Mouse (Mus musculus) embryonic fibroblast, embryonic 13.5 days (primary cell): ENCODE data around the gene Gm8094. TPM values are rescaled to one million over a fixed set of nuclear protein-coding genes. Genes with fewer than 3 reads are reported as not detected.
"Not testable (repeated sequence)": the region's sequence is repeated elsewhere in the genome, so short reads cannot be mapped to it uniquely, and the experiment has no call there.

Source experiments
- H3K27ac ChIP-seq: 2 replicates; pipeline ENCODE4 v1.5.1; 2012; ENCODE audit warnings: low read length, control low read depth, inconsistent platforms; ENCODE audit not compliant: insufficient read depth
- H3K4me1 ChIP-seq: 2 replicates; pipeline ENCODE4 v1.6.1; 2011; ENCODE audit warnings: low read length; ENCODE audit not compliant: control insufficient read depth, insufficient read depth
- H3K4me3 ChIP-seq: 2 replicates; pipeline ENCODE4 v1.5.1; 2011; ENCODE audit warnings: mild to moderate bottlenecking, control low read depth, low read length; ENCODE audit not compliant: insufficient read depth
- polyA plus RNA-seq: library from polyadenylated mRNA; stranded (reverse); fragments of >200 nt; gene quantifications from 2 replicates; pipeline ENCODE4 v1.2.4, GENCODE M21; 2011; ENCODE audit warnings: low read depth; ENCODE audit not compliant: missing spikeins, insufficient read length

Gene Gm8094
- not detected in 2 replicates for polyA plus RNA-seq

DNA sequence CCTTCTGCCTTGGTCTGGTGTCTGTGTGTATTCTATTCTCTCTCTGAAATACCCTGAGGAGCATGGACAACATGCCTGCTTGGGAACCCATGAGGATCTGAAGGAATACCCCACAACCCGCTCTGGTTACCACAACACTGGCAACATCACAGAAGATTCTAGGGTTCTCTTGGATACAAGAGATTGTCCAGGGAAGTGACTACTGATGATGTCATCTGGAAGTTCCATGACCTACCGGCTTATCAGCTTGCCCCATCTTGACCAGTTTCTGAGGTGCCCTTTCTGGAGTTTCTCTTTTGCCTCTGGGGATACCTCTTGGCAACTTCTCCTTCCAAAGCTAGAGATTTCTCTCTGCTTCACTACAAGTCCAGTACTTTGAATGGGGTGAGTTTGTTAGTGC is at the start of gene Gm8094:
Gene Gm8094 (minus strand): TSS at position 101 of the 400 bp plus-strand sequence.
- not testable (repeated sequence) for H3K4me3 ChIP-seq, H3K4me1 ChIP-seq, H3K27ac ChIP-seq

DNA sequence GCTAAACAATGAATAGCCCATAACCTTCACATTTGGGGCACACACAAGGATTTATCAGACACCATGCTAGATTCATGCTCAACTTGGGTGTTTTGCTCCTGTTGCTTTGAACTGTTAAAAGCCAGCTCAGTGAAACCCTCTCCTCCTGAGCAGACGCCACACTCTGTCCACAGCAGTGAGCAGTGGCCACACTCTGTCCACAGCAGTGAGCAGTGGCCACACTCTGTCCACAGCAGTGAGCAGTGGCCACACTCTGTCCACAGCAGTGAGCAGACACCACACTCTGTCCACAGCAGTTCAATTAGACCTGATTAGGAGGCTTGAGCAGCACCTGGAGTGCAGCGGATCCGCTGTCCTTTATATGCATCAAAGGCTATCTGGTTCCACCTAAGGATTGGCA is 43.2 kb upstream of the Gm8094 start:
- H3K27ac ChIP-seq, H3K4me3 ChIP-seq, H3K4me1 ChIP-seq: not testable (repeated sequence)

DNA sequence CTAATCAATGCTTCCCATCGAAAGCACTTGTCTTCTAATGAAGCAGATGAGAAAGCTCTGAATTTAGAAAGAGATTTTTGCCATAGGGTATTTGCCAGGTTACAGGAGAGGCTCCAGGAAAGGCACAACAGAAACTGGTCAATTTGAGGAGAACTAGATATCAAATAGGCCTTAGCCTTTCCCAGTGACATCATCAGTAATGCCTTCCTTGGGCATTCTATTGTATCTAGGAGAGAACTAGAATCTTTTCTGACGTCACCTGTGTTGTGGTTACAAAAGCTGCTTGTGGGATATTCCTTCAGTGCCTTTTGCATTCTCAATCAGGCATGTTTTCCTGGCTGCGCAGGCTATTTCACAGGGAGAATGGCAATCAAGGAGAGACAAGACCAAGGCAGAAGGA is 23.9 kb upstream of the Gm8094 start, which contains the start of gene Gm8104:
Gene Gm8104 (plus strand): TSS at position 301 of the 400 bp plus-strand sequence.
- not testable (repeated sequence) for H3K4me1 ChIP-seq, H3K4me3 ChIP-seq, H3K27ac ChIP-seq

DNA sequence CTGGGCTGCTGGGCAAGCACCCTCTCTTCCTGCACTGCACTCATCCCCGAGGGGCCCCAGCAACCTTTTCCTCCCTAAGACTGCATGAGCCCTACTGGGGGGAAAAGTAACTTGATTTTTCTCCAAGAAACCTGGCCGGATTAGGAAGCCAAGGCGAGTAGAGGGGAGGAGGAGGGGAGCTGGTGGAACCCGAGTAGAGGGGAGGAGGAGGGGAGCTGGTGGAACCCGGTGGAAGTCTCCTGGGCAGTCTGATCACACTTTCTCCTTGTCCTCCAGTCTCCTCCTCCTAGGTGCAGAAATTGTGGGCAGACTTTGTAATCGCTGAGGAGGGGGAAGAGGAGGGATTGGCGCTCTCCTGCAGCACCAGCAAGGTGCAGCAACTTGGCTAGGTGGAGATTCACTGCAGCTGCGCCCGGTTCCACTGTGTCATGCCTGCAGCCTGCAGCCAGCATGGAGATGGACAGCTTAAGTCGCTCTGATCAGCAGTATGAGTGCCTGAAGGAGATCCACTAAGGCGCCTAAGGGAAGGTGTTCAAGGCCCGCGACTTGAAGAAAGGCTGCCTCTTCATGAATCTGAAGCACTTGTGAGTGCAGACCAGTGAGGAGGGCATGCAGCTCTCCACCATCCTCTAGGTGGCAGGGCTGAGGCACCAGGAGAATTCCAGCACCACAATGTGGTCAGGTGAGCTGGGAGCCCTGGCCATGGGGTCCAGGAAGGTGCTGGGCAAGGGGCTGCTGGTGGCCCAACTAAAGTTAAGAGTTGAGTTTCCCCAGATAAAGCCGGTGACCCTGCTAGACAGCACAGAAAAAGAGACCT is 12.9 kb upstream of the Gm8094 start:
- H3K4me1 ChIP-seq, H3K4me3 ChIP-seq, H3K27ac ChIP-seq: not testable (repeated sequence)

DNA sequence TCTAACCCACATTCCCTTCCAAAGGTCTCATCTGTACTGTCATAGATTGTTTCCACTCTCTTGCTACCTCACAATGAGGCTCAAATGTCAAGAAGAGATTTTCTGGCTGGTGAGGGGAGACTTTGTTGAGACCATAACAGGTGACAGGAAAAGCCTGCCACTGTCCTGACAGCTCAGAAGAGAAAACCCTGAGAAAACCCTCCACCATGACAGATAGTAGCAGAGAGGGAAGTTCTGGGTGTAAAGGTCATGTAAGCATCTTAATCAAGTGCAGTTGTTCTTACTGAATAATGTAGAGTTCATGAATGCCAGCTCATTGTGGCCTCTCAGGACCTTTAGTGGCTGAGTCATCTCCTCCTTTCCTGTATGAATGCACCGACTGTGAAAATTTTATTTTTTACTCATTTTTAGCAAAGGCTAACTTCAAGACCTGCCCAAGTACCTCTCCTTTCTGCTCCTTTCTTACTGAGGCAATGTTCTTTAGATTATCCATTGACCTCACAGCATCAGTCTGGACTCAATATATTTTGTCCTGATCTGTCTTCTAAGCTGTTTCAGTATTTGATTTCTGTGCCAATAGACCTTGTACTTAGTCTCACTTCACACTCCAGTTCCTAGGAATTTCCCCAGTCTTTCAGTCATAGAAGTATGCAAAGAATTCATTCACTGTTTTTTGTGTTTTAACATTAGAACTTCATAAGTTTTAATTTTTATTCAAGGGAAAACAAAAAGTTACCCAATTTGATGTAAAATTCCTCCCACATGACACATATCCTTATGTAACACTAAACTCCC is 8.7 kb upstream of the Gm8094 start:
- H3K27ac ChIP-seq, H3K4me1 ChIP-seq, H3K4me3 ChIP-seq: not testable (repeated sequence)

DNA sequence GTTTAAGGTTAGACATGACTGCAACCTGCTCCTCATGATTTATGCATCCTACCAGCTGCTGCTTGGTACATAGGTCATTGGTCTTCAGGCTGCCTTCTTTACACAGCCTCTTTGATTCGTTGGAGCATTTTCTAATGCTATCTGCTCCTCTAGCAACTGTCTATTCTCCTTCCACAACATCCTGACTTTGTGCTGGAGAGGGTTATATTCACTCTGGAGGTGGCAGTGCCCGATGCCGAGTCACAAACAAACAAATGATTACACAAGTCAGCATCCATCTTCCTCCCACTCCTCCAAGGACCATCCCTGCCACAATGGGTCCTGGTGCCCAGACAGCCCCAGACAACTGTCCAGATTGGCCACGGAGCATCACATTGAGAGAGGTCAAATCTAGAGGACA is 16.3 kb downstream of the Gm8094 start:
- not testable (repeated sequence) for H3K27ac ChIP-seq, H3K4me1 ChIP-seq, H3K4me3 ChIP-seq

DNA sequence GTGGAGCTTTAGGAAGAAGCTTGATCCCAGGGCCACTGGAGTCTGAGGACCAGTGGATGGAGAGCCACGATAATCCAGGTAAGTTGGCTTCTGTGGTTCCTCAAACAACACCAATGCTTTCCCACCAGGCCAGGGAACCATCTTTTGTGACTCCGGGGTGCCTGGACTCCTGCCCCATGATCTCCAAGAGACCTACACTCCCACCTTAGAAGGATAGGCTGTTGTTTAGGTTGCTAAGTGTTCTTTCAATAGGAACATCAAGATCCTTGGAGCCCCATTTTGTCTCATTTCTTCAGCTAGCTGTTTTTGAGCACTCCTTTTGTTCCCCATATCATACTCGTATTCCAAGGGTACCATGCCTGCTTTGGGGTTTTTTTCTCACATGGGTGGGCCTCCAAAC is 18.4 kb downstream of the Gm8094 start:
- not testable (repeated sequence) for H3K27ac ChIP-seq, H3K4me1 ChIP-seq, H3K4me3 ChIP-seq

Other genes with a start within 250 kb of the Gm8094 start
- not detected in 2 replicates for gene Gm21977, start 223.2 kb downstream of the Gm8094 start, polyA plus RNA-seq
- not detected in 2 replicates for gene Gm8082, start 83.0 kb downstream of the Gm8094 start, polyA plus RNA-seq
- gene Gm10376, start 61.0 kb downstream of the Gm8094 start, polyA plus RNA-seq: not detected in 2 replicates
- gene Gm8104, start 24.0 kb upstream of the Gm8094 start, polyA plus RNA-seq: not detected in 2 replicates
- not detected in 2 replicates for gene Gm7233, start 103.2 kb upstream of the Gm8094 start, polyA plus RNA-seq
- not detected in 2 replicates for gene Gm8122, start 158.7 kb upstream of the Gm8094 start, polyA plus RNA-seq
- not detected in 2 replicates for gene Gm8126, start 182.0 kb upstream of the Gm8094 start, polyA plus RNA-seq
- not detected in 2 replicates for gene Gm9732, start 198.4 kb upstream of the Gm8094 start, polyA plus RNA-seq
- not detected in 2 replicates for gene Gm8127, start 217.2 kb upstream of the Gm8094 start, polyA plus RNA-seq